Mouse (Mus musculus) lung, postnatal 0 days (tissue): ENCODE data around the gene Cdh1.

Experiments used
- CTCF ChIP-seq: IDR thresholded peaks from 2 replicates; pipeline ENCODE4 v1.5.1; 2016; ENCODE audit warnings: antibody characterized with exemption, mild to moderate bottlenecking
- EP300 ChIP-seq: IDR thresholded peaks from 2 replicates; pipeline ENCODE4 v1.6.1; 2016; ENCODE audit warnings: antibody characterized with exemption, mild to moderate bottlenecking, control low read depth

DNA sequence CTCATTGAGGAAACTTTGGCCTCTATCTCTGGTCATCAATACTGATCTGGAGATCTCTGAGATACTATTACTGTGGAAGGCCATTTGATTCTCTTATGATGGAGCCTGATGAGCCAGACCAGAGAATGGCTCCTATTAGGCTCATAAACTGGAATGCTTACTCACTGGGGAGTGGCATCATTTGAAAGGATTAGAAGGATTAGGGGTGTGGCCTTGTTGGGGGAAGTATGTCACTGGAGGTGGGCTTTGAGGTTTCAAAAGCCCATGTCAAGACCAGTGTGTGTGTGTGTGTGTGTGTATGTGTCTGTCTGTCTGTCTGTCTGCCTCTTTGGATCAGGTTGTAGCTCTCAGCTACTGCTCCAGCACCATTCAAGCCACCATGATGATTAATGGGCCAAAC, 20.8 kb downstream of the Cdh1 start:
- TF ChIP-seq EP300 (no peak), CTCF (no peak)
